Mouse (Mus musculus): ENCODE results near the gene Fmnl3.

Gene Fmnl3

DNA sequence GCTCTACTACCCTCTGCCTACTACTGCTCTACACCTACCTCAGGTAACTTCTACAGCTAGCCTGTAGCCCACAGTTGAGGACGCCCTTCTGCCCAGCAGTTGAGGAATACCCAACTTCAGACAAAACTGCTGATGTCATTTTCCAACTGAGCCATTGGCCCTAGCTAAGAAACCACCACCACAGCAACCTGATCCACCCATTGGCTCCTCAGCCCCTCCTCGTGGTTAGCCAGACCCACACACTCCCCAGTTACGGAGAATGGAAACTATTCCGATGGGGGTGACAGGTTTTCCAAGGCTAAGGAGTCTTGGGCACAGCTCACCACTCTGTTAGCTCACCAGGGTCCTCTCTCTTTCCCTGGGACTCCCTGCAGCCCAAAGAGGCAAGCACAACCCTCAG is 25.3 kb downstream of the Fmnl3 start:
- no peak for DNase-seq (ENCODE audit: extremely low read depth, low read depth, low spot score)

DNA sequence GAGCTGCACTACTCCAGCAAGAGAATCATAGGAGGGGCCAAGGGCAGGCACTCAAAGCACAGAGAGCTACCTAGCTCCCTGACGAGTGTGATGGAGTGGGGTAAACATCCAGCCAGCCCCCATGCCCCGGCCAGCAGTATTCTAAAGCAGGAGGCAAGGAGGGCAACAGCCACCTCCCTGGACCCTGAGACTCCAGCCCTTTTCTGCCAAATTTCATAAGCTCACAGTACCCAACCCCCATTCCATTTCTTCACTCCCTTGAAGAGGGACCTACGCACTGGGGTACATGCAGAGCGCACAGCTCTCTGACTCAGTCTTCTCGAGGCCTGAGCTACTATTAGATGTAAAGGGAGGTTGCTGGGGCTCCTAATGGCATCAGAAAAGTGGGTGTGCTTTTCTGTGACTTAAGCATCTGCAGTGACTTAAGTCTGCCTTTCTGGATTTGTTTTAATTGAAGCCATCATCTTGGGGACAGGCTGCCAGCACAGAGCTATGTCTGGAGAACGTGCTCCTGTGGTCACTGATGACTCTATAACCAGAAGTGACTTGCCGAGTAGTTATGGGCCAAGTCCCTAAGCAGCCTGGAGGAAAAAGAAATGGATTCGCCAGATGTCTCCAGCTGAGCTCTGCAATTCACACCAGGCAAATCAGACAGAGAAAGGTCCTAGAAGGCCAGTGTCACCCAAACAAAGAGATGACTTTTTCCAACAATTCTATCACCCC is 26.0 kb downstream of the Fmnl3 start:
- DNase-seq (ENCODE audit: extremely low read depth, low read depth, low spot score): no peak

DNA sequence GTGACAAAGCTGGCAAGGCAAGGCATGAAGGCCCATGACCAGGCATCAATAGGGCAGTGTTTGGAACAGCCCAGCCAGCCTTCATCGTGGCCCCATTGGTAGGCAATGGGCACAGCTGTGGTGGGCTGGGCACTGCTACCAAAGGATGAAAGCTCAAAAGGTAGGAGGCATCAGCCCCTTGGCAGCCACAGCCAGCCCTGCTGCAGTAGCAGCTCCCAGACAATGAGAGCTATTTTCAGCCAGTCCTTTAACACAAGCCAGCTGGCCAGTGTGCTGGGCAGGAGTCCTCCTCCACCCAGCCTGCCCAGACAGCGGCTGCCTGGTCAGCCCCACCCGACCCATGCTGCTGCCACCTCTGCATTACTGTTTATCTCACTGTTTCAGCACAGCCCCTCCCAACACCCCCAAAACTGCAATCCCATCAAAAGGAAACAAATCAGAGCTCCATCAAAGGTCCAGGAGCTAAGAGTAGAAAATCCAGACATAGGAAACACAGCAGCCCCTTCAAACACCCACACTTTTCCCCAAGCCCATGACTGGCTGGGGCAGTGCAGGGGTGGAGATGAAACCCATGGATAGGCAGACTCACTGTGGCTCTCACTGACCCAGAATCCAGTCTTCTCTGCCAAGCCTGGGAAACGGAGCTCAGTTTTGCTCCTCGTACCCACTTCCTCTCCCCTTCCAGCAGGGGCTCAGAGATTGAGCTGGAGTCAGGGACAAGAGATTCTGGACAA is 26.7 kb downstream of the Fmnl3 start:
- no peak for DNase-seq (ENCODE audit: extremely low read depth, low read depth, low spot score)

DNA sequence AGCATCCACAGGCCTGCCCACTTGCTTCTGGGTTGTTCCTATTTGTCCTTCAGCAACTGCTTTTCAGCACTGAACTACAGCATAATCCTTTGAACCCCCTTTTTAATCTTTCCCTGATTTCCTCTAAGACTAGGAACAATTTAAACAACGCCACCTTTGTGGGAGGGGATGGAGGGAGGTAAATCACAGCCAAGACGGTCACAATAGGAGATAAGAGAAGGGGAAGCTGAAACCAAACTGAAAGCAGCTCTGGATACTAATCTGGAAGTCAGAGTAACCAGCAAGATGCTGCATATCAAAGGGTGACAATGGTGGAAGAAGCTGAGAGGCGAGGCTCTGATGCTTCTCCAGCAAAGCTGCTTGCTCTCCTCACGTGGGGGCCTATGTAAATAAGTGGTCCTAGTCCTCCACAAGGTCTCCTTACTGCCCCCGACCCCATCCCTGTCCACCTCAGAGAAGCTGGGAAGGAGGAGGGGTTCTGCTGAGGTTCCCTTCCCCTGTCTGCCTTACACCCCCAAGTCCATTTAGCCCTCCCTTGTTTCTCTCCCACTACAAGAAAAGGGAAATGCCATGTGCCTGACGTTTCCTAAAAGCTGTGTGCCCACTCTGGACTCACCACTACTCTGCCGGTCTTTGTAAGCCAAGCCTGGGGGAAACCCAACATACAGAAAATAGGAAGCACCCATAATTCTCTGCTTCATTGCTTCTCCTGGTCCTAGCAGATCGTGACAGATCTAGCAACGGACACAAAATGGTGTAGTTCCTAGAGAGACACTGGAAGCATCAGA is 27.9 kb downstream of the Fmnl3 start:
- no peak for DNase-seq (ENCODE audit: extremely low read depth, low read depth, low spot score)

DNA sequence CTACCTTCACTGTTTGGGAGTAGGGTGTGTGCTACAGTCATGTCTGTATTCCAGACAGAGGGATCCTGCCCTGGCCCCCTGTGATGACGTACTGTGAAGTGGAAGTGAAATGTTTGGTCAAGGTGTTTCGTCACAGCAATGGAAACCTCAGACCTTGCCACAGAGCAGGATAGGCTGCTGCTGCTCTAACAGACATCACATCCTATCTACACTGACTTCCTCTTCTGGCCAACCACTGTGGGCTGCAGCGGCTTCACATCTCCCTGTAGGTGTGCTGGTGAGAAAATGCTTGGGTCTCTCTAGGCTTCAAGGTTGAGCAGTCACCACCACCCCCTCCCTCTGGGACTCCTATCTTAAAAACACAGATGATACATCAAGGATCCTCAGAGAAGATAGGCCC is 29.2 kb downstream of the Fmnl3 start:
- no peak for DNase-seq (ENCODE audit: extremely low read depth, low read depth, low spot score)

DNA sequence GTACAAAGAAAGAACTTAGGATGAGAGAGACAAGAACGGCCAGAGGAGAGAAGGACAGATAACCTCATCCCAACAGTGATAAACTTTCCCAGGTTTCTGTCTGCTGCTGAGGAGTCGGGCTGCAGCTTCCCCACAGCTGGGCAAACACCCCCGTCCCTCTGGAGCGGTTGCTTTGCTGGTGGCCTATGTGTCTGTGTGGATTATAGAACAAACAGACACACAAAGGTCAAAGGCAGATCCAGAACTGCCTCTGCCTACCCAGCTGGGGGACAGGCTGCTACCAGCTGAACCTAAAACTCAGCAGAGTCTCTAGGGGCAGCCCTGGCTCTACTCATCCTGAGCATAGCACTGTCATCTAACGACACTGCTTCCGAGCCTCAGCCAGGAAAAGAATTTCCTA is 30.6 kb downstream of the Fmnl3 start:
- DNase-seq (ENCODE audit: extremely low read depth, low read depth, low spot score): no peak

DNA sequence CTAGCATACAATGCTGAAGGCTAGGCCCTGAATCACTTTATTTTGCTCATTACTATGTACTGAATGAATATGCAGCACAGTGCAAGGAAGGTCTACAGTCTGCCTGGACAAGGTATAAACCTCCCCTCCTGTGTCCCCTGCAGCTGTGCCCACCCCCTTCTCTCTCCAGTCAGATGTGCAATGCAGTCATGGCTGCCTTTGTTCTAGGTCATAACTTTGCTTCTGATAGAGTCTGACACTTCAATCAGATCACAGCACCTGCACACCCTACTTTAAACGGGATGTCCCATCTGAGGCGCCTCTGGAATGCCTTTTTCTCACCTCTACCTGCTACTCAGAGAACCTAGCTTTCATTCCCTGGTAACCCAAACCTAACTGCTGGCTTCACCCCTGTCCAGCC is 31.4 kb downstream of the Fmnl3 start:
- no peak for DNase-seq (ENCODE audit: extremely low read depth, low read depth, low spot score)

DNA sequence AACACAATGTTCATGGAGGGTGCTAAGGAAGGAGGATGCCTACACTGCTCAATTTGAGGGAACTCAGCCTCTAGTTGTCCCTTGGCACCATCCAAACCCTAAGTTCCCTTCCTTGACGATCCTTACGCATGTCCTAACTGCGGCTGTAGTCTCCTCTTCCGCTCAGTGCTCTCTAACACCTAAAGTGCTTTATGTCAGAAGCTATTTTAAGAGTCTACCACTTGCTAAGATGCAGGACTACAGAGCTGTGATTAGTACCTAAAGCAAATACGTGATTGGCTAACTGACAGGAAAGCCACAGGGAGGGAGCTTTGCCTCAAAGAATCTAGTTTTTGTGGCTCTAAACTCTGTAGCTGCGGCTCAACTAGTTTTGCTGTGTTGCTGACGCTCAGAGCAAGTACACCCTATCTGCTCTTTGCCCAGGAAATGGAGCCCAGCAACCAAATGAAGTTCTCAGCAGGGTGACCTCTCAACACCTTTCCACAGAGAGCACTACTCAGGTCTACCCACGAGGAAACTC is 34.4 kb downstream of the Fmnl3 start:
- DNase-seq (ENCODE audit: extremely low read depth, low read depth, low spot score): no peak

DNA sequence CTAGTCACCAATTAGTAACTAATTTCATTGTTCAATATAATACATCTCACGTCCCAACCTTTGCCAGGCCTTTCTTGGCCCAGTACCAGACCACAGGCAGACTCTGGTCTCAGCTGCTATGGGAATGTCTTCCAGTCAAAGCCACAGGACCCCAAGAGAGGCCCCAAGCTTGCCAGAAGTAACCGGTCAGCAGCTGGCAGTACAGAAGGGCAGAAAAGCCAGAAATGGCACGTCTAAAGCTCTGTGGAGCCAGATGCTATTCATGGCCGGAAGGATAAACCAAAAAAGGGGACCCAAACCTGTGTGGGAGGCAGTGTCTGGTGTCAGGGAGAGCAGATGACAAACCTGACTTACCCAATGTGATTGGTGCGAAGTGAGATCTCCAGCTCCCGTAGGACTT is 35.8 kb downstream of the Fmnl3 start:
- no peak for DNase-seq (ENCODE audit: extremely low read depth, low read depth, low spot score)

DNA sequence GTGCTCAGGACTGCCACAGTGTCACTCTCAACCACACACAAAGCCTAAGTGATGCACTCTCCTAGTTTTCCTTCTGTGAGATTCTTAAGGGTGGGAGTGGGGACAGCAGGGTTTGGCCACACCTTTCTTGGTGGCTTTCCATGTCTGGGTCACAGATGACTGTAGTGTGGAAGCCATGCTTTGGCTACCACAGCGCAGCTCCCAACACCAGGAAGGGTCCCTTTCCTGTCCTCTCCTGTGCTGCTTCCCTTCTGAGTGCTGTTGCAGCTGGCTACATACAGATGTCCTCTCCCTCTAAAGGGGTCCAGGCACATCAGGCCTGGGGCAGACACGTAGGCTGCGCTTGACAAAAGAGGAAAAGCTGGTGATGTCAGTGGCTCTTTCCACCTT is 36.6 kb downstream of the Fmnl3 start:
- no peak for DNase-seq (ENCODE audit: extremely low read depth, low read depth, low spot score)

DNA sequence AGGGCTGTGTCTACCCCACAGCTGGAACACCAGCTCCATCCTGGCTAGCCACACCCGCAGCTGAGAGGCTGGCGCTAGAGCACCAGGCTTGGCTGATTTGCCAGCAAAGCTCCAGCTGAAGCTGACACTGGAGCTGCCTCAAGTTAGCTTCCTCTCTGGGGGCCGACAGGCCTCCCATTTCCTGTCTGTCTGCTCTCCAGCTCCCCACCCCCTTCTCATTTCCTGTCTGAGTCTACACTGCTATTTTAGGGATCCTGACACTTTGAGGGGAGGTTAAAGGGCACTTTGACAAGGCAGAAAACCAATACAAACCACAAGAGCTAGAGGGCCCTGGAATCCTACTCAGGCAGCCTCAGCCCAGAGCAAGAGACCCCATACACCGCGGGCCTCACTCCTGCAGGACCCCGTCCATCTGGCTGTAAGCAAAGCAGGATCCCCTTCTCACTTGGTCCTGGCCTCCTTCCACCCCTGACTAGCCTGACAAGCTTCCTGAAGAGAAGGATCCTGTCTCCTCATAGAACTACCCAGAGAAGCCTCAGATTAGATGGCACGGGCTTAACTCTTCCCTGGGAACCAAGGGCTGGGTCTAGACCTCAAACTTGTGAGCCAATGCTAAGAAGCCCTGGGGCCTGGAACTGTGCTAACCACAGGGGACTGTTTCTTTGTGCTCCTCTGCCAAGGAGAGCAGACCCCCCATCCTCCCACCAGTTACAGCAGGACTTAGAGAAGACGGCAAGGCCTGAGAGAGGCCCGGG is 37.2 kb downstream of the Fmnl3 start:
- DNase-seq (ENCODE audit: extremely low read depth, low read depth, low spot score): no peak

DNA sequence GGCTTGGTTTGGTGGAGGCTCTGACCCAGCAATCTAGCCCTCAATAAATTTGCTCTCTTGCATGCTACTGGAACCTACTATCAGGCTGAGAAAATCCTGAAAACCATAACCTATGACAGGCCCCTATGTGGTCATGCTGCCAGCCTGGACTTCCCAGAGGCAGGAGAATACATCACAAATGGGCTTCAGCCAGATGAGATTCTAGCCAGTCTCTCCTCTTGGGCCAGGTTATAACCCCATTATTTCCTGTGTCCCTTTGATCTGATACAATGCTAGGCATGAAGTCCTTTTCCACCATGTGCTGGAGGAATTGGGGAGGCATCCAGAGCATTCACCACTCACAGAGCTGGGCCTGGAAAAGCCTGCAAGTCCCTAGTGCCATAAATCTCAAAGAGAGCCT is 38.2 kb downstream of the Fmnl3 start:
- DNase-seq (ENCODE audit: extremely low read depth, low read depth, low spot score): no peak

DNA sequence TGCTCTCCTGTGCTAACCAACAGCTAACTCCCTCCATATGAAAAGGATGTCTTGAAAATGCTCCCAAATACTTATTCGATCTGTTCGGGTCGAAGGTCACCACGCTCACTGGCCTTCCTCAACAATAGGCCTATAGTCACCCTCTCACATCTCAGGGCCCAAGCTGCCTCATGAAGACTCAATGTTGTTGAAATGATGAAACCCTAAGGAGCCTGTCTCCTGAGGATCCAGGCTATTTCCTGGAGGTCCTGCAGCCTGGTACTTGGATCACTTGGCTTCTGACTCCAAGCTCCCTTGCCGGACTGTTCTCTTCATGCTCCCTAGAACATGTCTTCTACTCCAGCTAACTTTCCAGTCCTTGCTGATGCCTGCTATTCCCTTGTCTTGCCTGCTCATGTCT is 38.9 kb downstream of the Fmnl3 start:
- no peak for DNase-seq (ENCODE audit: extremely low read depth, low read depth, low spot score)

DNA sequence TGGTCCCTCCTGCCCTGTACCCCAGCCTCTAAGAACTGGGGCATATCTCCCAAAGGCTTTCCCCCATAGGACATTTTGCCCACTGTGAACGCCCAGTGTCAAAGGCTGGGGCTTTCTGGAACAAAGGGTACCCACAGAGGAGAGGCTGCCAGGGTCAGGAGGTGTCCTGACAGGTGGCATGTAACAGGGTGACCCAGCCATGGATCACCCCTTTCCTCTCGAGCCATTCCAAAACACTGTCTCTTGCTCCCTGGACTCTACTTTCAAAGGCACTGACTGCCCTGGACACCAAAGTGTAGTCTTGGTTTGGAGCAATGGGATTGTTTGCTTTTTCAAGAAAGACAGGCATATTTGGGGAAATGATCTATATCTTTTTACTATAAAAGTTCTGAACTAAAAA is 40.0 kb downstream of the Fmnl3 start:
- DNase-seq (ENCODE audit: extremely low read depth, low read depth, low spot score): no peak

DNA sequence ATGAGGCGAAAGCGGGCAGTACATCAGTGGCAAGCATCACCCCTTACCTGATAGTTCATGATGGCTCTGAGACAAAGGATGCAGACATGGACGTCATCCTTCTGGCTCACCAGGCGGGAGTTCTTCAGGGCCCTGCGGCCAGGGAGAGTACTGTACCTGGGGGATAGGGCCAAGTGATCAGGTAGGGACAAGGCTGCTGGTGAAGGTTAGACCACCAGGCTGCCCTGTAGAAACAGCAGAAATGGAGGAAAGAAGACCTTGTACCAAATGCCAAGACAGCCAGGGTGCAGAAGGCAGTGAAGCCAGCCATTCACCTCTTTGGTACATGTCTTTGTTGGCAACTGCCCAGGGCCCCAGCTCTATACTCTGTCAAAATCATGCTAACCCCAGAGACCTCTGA is 42.3 kb downstream of the Fmnl3 start:
- DNase-seq (ENCODE audit: extremely low read depth, low read depth, low spot score): no peak

DNA sequence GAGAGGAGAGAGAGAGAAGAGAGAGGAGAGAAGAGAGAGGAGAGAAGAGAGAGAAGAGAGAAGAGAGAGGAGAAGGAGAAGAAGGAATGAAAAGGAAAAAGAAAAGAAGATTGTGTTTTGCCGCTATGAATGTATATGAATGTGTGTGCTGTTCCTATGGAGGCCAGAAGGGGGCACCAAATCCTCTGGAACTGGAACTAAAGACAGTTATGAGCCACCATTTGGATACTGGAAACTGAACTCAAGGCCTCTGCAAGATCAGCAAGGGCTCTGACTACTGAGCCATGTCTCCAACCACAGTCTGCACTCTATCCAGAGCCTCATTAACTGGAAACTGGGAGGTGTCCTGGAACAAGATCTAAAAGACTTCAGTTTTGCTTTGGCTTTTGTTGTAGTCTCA is 43.3 kb downstream of the Fmnl3 start:
- no peak for DNase-seq (ENCODE audit: extremely low read depth, low read depth, low spot score)

DNA sequence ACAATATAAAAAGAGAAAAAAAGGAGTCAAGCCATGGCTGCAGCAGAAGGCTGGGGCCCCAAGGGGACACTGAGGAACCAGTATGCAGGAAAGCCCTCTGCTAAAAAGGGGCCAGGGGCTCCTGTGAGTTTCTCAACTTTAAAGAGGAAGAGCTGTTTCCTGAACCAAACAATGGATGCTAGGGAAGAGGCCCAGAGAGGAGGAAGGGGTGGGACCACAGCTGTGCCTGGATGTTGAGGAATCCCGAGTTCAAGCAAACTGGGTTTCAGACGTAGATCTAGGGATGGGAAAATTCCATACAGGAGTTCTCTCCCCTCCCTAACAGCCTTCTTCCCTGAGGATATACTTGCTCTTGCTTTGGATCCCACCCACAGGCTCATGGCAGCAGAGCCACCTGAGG is 43.9 kb downstream of the Fmnl3 start:
- no peak for DNase-seq (ENCODE audit: extremely low read depth, low read depth, low spot score)

DNA sequence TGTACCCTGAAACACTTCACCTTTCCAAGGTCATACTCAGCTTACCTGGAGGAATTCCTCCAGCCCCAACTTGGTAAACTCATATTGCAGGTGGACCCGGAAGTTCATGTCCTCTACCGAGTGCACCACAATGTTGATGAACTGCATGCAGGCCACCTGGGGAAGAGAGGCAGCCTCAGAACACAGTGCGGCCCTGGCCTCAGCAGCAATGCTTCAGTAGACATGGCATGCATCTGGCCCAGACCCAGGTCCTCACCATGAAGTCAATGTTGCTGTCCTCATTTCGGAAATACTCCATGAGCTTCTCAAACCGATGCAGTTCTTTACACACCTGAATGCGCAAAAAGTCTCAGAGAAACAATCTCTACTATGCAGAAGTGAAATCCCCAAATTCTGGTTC is 44.7 kb downstream of the Fmnl3 start:
- DNase-seq (ENCODE audit: extremely low read depth, low read depth, low spot score): no peak

DNA sequence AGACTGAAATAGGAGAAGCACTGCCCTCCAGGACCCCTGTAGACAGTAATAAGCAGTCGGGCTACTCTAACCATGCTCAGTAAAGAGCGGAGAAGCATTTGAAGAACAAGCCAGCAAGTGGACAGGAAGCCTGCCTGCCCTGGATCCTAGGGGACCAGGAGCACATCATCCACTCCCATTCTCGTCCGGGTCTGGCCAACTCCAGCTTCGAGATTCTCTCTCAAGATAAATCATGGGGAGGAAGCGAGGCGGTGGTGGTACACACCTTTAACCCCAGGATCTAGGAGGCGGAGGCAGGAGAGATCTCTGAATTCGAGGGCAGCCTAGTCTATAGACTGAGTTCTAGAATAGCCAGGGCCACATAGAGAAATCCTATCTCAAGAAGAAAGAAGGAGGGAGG is 46.1 kb downstream of the Fmnl3 start:
- DNase-seq (ENCODE audit: extremely low read depth, low read depth, low spot score): no peak

DNA sequence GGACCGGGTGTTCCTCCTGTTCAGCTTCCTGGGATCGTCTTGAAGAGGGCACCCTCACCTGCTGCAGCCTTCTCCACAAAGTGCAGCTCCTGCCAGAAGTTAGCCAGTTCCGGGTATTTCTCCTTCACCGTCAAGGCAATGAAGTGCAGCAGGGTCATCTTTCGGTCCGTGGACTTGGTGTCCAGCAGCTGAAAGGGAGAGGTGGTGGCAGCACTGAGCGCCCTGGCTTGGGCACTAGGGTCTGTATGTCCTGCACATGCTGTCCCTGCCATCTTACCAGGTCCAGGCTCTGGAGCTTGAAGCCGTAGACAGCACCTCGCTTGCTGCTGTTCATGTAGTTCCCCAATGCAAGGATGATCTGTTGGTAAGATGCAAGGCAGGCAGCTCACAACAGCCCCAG is 49.3 kb downstream of the Fmnl3 start:
- no peak for DNase-seq (ENCODE audit: extremely low read depth, low read depth, low spot score)

DNA sequence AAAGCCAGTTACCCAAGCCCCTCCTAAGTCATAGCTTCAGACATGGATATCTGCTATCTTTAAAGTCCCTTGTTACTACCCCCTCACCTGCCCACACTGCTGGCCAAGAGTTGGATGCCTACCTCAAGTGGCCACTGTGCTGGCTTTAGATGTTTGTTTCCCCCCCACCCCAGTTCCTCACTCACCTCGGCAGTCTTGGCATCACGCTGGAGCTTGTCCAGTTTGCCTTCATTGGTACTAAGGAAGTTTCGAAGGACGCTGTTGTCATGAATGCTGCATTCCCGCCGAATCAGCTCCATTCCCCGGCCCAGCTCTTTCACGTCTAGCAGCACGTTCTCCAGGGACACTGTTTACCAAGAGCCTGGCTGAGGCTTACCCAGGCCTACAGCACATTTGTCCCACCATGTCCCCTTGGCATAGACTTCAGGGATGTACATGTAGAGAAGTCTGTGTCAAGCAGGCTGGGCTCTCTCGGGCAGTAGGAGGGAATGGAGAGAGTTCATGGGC is 50.1 kb downstream of the Fmnl3 start:
- no peak for DNase-seq (ENCODE audit: extremely low read depth, low read depth, low spot score)

All from fat pad, adult 2 months (tissue).